Mouse (Mus musculus) kidney, adult 11 months (tissue): ENCODE data around the gene Arntl.
"Not testable (repeated sequence)": the region's sequence is repeated elsewhere in the genome, so short reads cannot be mapped to it uniquely, and the experiment has no call there.

Experiments used
- DNase-seq: peaks from one replicate; pipeline ENCODE4 v3.0.0; 2022

Gene Arntl

DNA sequence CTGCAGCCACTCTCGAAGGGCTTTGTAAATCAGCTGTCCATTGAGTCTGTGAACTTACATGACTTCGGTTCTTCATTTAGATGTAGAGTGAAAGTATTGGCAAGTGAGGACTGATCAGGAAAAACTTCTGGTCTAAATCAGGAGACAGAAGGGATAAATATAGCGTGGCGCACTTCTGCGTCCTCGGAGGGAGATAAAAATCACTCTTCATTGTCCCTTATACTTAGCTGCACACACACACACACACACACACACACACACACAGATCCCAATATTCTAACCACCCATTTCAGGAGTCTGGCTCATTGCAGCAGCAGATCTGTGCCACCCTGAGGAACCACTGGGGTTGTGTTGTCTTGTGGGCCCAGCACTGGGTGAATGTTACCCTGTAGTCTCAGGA lies 44.3 kb downstream of the Arntl start:
- no peak for DNase-seq

GRCm38 (mm10) chr7:113253777-113254405 lies 46.6 kb downstream of the Arntl start:
- peak; percentile 67 for DNase-seq

GRCm38 (mm10) chr7:113256046-113256445 lies 48.8 kb downstream of the Arntl start:
- DNase-seq, result no peak

DNA sequence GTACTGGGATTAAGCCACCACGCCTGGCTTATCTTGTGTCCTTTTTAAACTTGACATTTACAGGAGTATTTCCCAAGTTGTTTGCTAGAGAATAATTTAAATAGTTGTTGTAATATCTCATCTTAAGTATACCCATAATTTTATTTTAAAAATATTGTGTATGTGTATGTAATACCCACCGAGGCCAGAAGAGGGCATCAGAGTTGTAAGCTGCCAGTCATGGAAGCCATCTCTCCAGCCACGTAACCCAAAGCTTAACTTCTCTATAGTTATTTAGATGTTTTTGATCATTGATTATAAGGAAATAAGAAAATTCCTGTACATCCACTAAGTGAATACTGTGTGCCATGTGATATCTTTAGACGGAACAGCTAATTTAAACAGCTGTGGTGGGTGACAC lies 51.2 kb downstream of the Arntl start:
- no peak for DNase-seq

DNA sequence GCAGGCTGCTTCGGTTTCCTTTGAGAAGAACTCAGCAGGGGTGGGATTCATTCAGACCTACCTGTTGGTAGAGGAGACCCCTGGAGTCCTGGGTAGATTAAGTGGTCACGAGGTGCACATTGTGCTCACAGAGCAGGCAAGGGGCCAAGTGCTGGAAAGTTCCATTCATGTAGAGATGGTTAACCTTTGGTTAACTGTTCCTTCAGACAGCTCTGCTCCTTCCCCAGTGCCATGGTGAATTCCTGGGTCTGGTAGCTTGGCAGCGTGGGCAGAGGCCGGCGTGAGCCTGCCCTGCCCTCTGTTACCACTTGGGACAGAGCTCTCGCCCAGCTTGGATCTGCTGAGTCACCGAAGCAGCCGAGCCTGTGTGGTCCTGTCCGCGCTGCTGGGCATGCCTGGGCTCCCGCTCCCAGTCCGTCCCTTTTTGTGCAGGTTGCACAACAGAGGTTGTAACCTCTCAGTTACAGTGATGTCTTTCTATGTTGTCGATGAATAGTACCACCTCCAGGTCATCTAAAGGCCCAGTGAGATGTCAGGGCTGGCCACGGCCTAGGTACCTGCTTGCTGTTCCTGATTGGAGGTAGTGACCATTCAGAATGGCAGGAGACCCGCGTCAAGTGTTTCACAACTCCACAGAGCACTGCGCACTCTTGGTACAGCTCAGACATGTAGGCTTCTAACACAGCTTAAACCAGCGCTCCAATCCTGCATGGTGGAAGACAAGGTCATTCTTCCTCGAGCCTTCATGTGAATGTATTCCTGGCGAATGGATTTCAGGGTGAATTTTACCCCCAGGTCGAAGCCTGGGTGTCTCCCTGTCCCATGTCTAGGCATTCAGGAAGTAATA lies 53.3 kb downstream of the Arntl start:
- peak; percentile 90 for DNase-seq

DNA sequence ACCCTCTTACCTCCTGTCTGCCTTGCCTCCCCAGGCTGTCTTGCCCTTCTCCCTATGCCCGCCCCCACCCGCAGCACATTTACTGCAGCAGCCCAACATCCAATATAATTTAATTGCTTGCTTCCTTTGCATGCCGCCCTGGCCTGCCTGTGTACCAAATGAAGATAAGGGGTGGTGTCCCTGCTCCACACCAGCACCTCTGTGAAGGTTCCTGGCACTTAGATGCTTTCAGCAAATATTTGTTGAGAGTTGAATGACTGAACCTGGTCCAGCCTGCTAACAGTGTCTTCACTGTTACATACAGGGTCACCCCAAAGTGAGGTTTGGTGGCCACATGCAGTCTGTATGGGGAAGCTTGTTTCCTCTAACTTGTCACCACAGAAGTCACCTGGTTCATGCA lies 54.4 kb downstream of the Arntl start:
- DNase-seq, result no peak

DNA sequence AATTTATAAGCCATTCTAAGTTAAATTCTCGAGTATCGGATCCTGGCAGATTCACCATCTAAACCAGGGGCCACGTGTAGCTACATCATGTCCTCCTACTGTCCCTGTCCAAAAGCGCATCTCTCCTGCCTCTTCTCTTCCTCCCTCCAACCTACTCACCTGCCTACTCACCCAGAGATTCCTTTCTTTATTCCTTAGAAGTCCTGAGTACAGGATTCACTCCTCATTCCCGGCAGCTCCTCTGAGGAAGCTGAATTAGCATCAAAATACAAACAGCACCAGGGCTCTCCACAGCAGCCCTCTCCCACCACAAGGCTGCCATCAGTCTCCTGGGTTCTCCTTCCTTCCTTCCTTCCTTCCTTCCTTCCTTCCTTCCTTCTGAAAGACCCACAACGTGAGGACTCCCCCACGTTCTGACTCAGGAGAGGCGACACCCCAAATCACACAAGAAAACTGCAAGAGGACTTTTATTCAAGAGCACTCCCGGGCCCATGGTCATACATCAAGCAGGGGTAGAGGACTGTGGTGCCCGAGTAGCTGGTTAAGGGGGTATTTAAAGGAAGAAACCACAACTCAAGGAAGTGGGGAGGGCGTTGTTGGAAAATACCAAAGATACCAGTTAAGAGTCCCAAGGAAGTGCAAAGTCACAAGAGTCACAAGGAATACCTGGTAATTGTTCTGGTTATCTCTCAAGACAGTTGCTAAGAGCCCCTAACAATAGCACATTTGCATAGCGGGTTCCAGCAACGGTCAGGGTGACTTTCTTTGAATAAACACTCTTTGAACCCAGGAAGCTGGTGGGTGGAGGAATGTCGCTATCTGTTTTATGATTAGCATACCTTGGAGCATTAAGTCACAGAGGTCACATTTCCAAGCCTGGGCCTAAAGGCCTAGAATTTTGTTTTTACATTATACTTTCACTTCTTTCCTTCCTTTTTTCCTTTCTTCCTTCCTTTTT lies 55.5 kb downstream of the Arntl start:
- DNase-seq, result not testable (repeated sequence)

GRCm38 (mm10) chr7:113263990-113264389 lies 56.7 kb downstream of the Arntl start:
- no peak for DNase-seq

DNA sequence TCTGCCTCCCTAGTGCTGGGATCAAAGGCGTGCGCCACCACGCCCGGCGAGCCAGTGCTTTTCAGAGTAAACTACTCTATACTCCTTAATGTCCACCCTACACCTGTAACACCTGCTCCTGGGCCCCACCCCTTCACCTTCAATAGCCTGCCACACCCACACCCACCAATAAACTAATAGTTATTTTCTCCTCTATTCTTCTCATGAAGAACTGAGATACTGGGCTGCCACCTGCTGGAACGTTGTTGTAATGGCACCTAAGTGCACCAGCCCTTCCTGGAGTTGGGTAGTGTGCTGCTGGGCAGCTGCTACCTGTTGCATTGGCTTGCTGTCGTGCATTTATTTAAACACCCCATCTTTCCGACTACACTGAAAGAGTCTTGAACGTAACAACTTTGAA lies 61.0 kb downstream of the Arntl start:
- DNase-seq, result peak; percentile 38

DNA sequence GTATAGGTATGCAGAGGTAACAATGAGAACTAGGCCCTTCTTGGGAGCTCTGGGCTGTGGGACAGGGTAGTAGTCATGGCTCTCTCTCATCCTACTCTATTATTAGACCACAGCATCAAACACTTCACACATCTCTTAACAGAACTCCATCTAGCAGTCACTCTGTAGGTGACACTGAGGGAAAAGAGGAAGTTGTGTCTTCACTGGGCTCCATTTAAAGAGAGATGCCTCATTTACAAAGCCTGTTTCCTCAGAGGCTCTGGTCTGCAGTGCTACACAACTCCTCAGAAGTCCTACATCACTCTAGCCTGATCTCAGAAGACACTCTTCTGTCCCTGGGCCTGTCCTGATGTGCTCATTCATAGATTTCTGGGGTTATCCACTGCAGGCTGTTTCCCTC lies 61.8 kb downstream of the Arntl start:
- DNase-seq, result no peak

- DNase-seq, result no peak
Observed at GRCm38 (mm10) chr7:113269921-113270320, 62.7 kb downstream of the Arntl start.

DNA sequence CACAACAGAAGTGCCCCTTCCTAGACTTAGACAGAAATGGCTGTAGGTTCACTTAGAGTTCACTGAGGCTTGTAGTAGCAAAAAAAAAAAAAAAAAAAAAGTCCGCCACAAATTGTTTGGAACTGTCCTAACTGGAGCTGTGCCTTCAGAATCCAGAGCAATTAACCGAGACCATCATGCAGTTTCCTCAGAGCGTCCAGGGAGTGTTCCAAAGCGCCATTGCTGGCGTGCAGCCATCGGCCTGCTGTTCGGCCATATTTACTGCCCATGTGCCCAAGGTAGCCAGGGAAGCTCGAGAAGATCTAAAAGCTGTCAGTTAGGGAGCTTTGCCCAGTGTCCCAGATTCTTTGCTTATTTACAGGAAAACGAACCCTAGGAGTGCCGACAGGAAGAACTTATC lies 63.3 kb downstream of the Arntl start:
- no peak for DNase-seq

GRCm38 (mm10) chr7:113270991-113271390 lies 63.7 kb downstream of the Arntl start:
- DNase-seq, result no peak

DNA sequence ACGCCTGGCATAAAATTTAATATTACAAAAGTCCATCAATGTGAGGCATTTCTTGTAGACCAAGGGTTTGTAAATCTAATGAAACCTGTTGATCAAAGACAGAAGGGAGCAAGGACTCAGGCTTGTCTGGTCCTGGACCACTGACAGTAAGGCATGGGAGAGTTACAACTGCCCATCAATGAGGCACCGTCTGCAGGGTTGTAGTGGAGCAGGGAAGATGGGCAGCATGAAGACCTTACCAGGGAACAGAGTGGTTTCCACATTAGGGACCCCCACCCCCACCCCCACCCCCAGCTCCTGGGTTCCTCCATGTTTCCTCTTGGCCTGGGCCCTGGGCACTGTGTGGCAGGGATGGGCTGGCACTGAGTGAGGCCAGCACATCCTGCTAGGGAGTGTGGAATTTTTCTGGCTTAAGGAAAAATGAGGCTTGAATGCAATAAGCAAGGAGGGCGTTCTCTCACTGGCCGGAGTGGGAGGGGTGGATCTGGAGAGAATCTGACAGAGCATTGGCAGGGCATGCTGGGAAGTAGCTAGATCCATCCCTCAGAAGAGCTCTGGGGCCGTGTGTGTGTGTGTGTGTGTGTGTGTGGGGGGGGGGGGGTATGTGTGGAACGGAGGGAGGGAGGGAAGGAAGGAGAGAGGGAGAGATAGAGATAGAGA lies 65.2 kb downstream of the Arntl start:
- no peak for DNase-seq

GRCm38 (mm10) chr7:113277245-113277644 lies 70.0 kb downstream of the Arntl start:
- no peak for DNase-seq

DNA sequence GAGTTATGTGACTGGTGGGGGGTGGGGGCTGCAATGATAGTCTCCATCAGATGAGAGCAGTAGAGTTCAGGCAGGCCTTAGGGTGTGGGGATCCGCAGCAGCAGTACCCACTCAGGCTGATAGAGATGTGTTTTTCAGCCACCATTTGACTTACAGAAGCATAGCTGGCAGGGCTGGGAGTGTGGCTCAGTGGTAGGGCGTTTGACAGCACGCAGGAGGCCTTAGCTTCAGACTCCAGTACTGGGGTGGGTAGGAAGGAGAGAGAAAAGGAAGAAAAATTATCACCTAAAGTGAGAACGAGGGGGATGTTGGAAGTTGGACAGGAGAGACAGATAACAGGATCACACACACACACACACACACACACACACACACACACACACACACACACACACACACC lies 71.2 kb downstream of the Arntl start:
- DNase-seq, result no peak

DNA sequence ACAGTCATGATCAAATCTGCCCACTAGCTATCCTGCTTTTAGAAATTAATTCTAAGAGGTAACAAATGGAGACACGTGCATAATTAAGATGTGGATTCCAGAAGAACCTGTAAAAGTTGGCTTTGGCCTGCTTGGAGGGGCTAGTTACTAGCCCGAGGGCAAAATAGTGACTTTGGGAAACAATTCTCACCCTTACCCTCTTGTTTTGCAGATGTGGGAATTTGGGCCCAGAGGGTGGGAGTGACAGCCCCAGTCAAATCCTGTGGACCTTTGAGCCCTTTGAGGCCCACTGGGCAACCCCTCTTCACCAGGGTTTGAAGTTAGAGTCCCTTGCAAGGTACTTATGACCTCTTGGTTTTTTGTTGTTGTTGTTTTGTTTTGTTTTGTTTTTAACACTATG lies 72.0 kb downstream of the Arntl start:
- DNase-seq, result no peak

DNA sequence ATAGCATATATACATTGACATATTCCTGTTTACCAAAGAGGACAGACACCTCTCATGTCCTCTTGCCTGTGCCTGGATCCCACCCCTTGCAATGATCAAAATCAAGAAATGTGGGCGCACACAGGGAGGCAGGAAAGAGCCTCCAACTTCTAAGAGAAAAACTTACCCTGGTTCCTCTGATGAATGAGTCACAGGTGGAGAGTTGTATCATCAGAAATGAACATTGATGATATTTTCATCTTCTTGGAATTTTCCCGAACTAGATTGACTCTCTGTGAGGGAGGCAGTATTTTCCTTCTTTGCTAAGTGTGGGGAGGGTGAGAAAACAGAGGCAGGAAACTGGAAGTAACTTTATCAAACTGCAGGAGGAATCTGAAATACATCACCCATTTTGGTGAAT lies 78.1 kb downstream of the Arntl start:
- no peak for DNase-seq

DNA sequence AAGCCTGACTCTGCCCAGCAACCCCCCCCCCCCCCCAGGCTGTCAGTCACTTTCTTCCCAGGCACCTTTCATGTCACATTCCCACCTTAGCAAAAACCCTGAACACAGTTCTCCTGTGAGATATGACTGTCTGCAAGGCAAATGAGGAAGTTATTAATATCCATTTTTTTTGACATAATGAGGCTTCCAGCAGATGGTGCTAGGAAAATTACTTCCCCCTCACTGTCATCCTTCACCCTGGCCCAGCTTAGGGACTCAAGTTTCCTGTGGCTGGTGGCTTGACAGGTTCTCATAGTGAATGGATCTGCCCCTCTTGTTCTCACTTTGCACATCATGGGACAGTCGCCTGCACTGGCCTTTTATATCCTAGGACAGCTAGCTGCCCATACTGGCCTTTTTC lies 81.9 kb downstream of the Arntl start:
- no peak for DNase-seq

GRCm38 (mm10) chr7:113291741-113292140 lies 84.5 kb downstream of the Arntl start:
- DNase-seq, result no peak

GRCm38 (mm10) chr7:113292193-113292592 lies 84.9 kb downstream of the Arntl start:
- DNase-seq, result no peak

DNA sequence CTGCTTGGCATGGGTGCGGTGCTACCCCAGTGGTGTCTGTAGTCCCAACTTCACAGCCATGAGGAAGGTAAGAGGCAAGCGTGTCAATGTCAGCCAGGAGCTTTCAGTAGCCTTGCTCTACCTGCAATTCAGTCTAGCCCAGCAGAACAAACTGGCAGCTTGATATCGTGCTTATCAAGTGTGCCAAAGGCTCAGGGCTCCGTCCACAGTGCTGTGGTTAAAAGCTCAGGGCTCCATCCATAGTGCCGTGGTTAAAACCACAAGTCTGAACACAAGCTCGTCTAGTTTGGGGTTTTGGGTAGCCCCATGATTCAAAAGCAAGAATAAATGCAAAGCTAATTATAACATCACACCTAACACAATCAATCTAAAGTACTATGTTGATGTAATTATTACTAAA lies 87.3 kb downstream of the Arntl start:
- DNase-seq, result no peak
